Mouse (Mus musculus): Measurements from ENCODE around the gene Numb. TPM values are rescaled to one million over a fixed set of nuclear protein-coding genes. Genes with fewer than 3 reads are reported as not detected.

The Numb gene
- polyA plus RNA-seq, 1 experiment from 2014 or later, result 41.3 TPM

Other genes with a start within 250 kb of the Numb start
- gene Psen1, start 233.8 kb downstream of the Numb start, polyA plus RNA-seq (2015; fragmentation: Nextera tagmentation; extraction: Ambion mirVana), result 63.3 and 63.5 TPM in 2 replicates
- 2.0 and 2.1 TPM in 2 replicates for gene Papln, start 158.3 kb downstream of the Numb start, polyA plus RNA-seq (2015; fragmentation: Nextera tagmentation; extraction: Ambion mirVana)
- 14.0 and 14.1 TPM in 2 replicates for gene Riox1, start 28.7 kb upstream of the Numb start, polyA plus RNA-seq (2015; fragmentation: Nextera tagmentation; extraction: Ambion mirVana)
- not detected in 2 replicates for gene Heatr4, start 62.9 kb upstream of the Numb start, polyA plus RNA-seq (2015; fragmentation: Nextera tagmentation; extraction: Ambion mirVana)
- gene Acot2, start 65.9 kb upstream of the Numb start, polyA plus RNA-seq (2015; fragmentation: Nextera tagmentation; extraction: Ambion mirVana), result 37.8 and 39.0 TPM in 2 replicates
- gene Acot1, start 87.6 kb upstream of the Numb start, polyA plus RNA-seq (2015; fragmentation: Nextera tagmentation; extraction: Ambion mirVana), result 53.7 and 55.2 TPM in 2 replicates
- 6.0 TPM in 2 replicates for gene Acot4, start 116.4 kb upstream of the Numb start, polyA plus RNA-seq (2015; fragmentation: Nextera tagmentation; extraction: Ambion mirVana)
- gene Gm49366, start 117.0 kb upstream of the Numb start, polyA plus RNA-seq (2015; fragmentation: Nextera tagmentation; extraction: Ambion mirVana), result not detected in 2 replicates
- gene Acot3, start 130.2 kb upstream of the Numb start, polyA plus RNA-seq (2015; fragmentation: Nextera tagmentation; extraction: Ambion mirVana), result 1.8 and 2.4 TPM in 2 replicates
- gene Acot5, start 147.4 kb upstream of the Numb start, polyA plus RNA-seq (2015; fragmentation: Nextera tagmentation; extraction: Ambion mirVana), result not detected in 2 replicates
- 1.5 and 1.8 TPM in 2 replicates for gene Acot6, start 178.7 kb upstream of the Numb start, polyA plus RNA-seq (2015; fragmentation: Nextera tagmentation; extraction: Ambion mirVana)
- 5.3 and 6.5 TPM in 2 replicates for gene Dnal1, start 192.4 kb upstream of the Numb start, polyA plus RNA-seq (2015; fragmentation: Nextera tagmentation; extraction: Ambion mirVana)
- gene Pnma1, start 226.6 kb upstream of the Numb start, polyA plus RNA-seq (2015; fragmentation: Nextera tagmentation; extraction: Ambion mirVana), result 1.00 and 1.0 TPM in 2 replicates

Measured in kidney, embryonic 15.5 days (tissue).